Mouse (Mus musculus) hindbrain, postnatal 0 days (tissue): Measurements from ENCODE around the gene Ino80. TPM values are rescaled to one million over a fixed set of nuclear protein-coding genes. Genes with fewer than 3 reads are reported as not detected.
A peak's percentile ranks its signal among the peaks of the same experiment; 100 is the strongest.

Source experiments
- ATAC-seq: fragments of 200-750 bp; cut with Nextera tagmentation; 2 replicates; pipeline ENCODE4 v1.8.0; 2017; ENCODE audit warnings: mild to moderate bottlenecking, moderate TSS enrichment, moderate library complexity
- DNase-seq: peaks from one replicate; pipeline ENCODE4 v3.0.0-alpha.2; 2015; ENCODE audit warnings: low spot score
- H3K27ac ChIP-seq: fragments of 300-500 bp; sonication (generic); 2 replicates; pipeline ENCODE4 v1.5.1; 2014; ENCODE audit warnings: mild to moderate bottlenecking
- H3K27me3 ChIP-seq: fragments of 300-500 bp; sonication (generic); 2 replicates; pipeline ENCODE4 v1.6.1; 2014; ENCODE audit warnings: low read length, mixed read lengths; ENCODE audit not compliant: insufficient read depth
- H3K36me3 ChIP-seq: fragments of 300-500 bp; sonication (generic); 2 replicates; pipeline ENCODE4 v1.6.1; 2014; ENCODE audit warnings: low read length, mixed read lengths; ENCODE audit not compliant: insufficient read depth
- H3K4me1 ChIP-seq: fragments of 300-500 bp; sonication (generic); 2 replicates; pipeline ENCODE4 v1.6.1; 2014; ENCODE audit warnings: antibody characterized with exemption, low read length, mixed read lengths; ENCODE audit not compliant: insufficient read depth
- H3K4me2 ChIP-seq: fragments of 300-500 bp; sonication (generic); 2 replicates; pipeline ENCODE4 v1.6.1; 2014; ENCODE audit warnings: low read depth, mild to moderate bottlenecking, low read length, moderate library complexity, mixed read lengths
- H3K4me3 ChIP-seq: fragments of 300-500 bp; sonication (generic); 2 replicates; pipeline ENCODE4 v1.5.1; 2014; ENCODE audit warnings: low read length
- H3K9ac ChIP-seq: fragments of 300-500 bp; sonication (generic); replicated peaks from 2 replicates; pipeline ENCODE4 v1.6.1; 2014; ENCODE audit warnings: mild to moderate bottlenecking, low read length, moderate library complexity, mixed read lengths
- H3K9me3 ChIP-seq: fragments of 300-500 bp; sonication (generic); 2 replicates; pipeline ENCODE4 v1.6.1; 2016; ENCODE audit warnings: low read length, mixed read lengths
- CTCF ChIP-seq: IDR thresholded peaks from 2 replicates; pipeline ENCODE4 v1.5.1; 2016; ENCODE audit warnings: antibody characterized with exemption, control low read depth, low read depth
- WGBS: fragments of 180-500 bp; shearing (Covaris S2); extraction: QIAGEN DNeasy Blood & Tissue Kit; methylation state at CpG from one replicate; pipeline ENCODE4 v1.1.7; 2014; 5-methylcytosine and 5-hydroxymethylcytosine counted together
- polyA plus RNA-seq: library from polyadenylated mRNA; unstranded; fragments of >200 nt; fragmentation: Nextera tagmentation; extraction: Ambion mirVana; gene quantifications from 2 replicates; pipeline ENCODE4 v1.2.1, GENCODE M21; 2015
- total RNA-seq: library from RNA; depleted of rRNA; stranded (reverse); fragments of >200 nt; gene quantifications from 2 replicates; pipeline ENCODE4 v1.2.3, GENCODE M21; 2014

Ino80 gene
- total and polyA plus RNA-seq, 2 experiments from 2014 or later, result 2.3 to 13.4 TPM

- no peaks in the 10 kb centered on the region for H3K36me3 ChIP-seq
- ATAC-seq, result no peak
- no peak for DNase-seq
- H3K27me3 ChIP-seq, result no peaks in the 10 kb centered on the region
- H3K9me3 ChIP-seq, result no peaks in the 10 kb centered on the region
- H3K4me1 ChIP-seq, result no peaks in the 10 kb centered on the region
- TF ChIP-seq CTCF, result no peak
- no peak overlapping the region for H3K4me2 ChIP-seq
- WGBS, result 96% methylated on average over 5 of the region's 5 CpGs
- no peak overlapping the region for H3K9ac ChIP-seq
- H3K4me3 ChIP-seq, result no peak overlapping the region
- no peak overlapping the region for H3K27ac ChIP-seq
Observed at GRCm38 (mm10) chr2:119463114-119463775, 14.2 kb downstream of the Ino80 start.

DNA sequence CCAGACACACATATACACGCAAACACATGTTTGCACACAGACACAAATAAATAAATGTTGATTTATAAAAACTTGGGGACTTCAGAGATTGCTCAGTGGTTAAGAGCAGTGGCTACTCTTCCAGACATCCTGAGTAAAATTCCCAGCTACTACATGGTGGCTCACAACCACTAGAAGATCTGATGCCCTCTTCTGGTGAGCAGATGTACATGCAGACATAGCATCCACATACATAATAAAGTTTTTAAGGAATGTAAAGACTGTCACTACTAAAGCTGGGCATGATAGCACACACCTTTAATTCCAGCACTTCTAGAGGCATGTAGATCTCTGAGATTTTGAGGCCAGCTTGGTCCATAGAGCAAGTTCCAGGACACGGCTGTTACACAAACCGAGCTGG, 16.5 kb downstream of the Ino80 start:
- Histone ChIP-seq H3K4me2 (no peak overlapping the region), H3K4me3 (no peak overlapping the region), H3K9ac (no peak overlapping the region), H3K9me3 (no peaks in the 10 kb centered on the region), H3K36me3 (peaks cover 5% of the 10 kb centered on the region; the same call in 1 of the 2 replicates), H3K27me3 (no peaks in the 10 kb centered on the region), H3K4me1 (no peaks in the 10 kb centered on the region), H3K27ac (no peak overlapping the region)
- 97% methylated on average over 3 of the region's 3 CpGs for WGBS
- DNase-seq, result no peak
- no peak for ATAC-seq
- TF ChIP-seq CTCF, result peak; percentile 27

DNA sequence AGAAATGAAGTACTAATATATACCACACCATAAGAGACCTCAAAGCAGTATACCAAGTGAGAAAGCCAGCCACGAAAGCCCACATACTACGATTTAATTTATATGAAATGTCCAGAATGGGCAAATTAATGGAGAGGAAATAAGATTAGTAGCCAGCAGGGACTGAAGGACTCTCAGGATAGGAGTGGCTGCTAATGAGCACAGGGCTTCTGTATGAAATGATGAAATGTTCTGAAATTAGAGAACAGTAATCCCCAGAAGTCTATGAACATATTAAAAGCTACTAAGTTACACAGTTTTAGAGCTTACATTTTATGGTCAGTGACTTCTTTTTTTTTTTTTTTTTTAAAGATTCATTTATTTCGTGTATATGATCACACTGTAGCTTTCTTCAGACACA, 22.9 kb downstream of the Ino80 start:
- ATAC-seq, result no peak
- peaks cover 13% of the 10 kb centered on the region for H3K36me3 ChIP-seq

DNA sequence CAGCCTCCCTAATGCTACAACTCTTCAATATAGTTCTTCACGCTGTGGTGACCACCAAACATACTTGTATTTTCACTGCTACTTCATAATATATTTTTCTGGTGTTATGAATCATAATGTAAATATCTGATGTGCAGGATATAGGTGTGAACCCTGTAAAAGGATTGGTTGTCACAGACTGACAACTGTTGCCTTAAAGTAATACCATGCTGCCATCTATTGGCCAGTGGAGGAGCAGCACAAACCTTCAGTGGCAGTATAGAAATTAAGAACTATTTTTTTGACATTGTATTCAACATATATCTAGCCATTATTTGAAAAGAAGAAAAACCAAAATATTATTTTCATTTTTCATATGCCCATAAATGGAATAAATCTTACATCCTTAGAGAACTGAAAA, 40.5 kb downstream of the Ino80 start:
- 0 out of 2 replicates have a peak, but pooled peaks have one; percentile 40 for ATAC-seq
- Histone ChIP-seq H3K27ac (no peak overlapping the region), H3K4me2 (no peak overlapping the region), H3K4me3 (no peak overlapping the region), H3K27me3 (no peaks in the 10 kb centered on the region), H3K9me3 (no peaks in the 10 kb centered on the region), H3K4me1 (no peaks in the 10 kb centered on the region), H3K9ac (no peak overlapping the region), H3K36me3 (peaks cover 32% of the 10 kb centered on the region)
- TF ChIP-seq CTCF, result peak; percentile 78
- peak; percentile 68 for DNase-seq
- 93% methylated on average over 1 of the region's 1 CpGs for WGBS

More for the DNA sequence above, 22.9 kb downstream of the Ino80 start:
- Histone ChIP-seq H3K27me3 (no peaks in the 10 kb centered on the region), H3K4me2 (no peak overlapping the region), H3K9me3 (no peaks in the 10 kb centered on the region), H3K27ac (no peak overlapping the region), H3K4me1 (no peaks in the 10 kb centered on the region), H3K4me3 (no peak overlapping the region), H3K9ac (no peak overlapping the region)
- no peak for DNase-seq
- 90% methylated on average over 3 of the region's 3 CpGs for WGBS
- no peak for TF ChIP-seq CTCF

DNA sequence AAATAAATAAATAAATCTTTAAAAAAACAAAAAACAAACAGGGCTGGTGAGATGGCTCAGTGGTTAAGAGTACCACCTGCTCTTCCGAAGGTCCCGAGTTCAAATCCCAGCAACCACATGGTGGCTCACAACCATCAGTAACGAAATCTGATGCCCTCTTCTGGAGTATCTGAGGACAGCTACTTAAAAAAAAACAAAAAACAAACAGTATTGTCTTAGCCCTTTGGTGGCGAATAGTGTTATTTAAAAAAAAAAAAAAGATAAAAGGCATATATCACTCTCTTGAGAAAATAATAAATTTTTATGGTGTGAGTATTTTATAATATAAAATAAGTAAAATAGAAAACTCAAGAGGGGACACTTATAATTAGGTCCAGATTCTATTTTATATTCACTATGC, 41.0 kb downstream of the Ino80 start:
- Histone ChIP-seq H3K9me3 (no peaks in the 10 kb centered on the region), H3K4me1 (no peaks in the 10 kb centered on the region), H3K27me3 (no peaks in the 10 kb centered on the region), H3K36me3 (peaks cover 29% of the 10 kb centered on the region), H3K4me2 (no peak overlapping the region), H3K9ac (no peak overlapping the region), H3K27ac (no peak overlapping the region), H3K4me3 (no peak overlapping the region)
- TF ChIP-seq CTCF, result 0 out of 2 replicates have a peak, but pooled peaks have one; percentile 9
- WGBS, result 91% methylated on average over 4 of the region's 4 CpGs
- DNase-seq (no peak), ATAC-seq (no peak)

- Histone ChIP-seq H3K4me3 (no peak overlapping the region), H3K27ac (no peak overlapping the region), H3K4me2 (no peak overlapping the region), H3K9me3 (no peaks in the 10 kb centered on the region), H3K4me1 (no peaks in the 10 kb centered on the region), H3K27me3 (no peaks in the 10 kb centered on the region), H3K36me3 (peaks cover 27% of the 10 kb centered on the region; the same call in 1 of the 2 replicates), H3K9ac (no peak overlapping the region)
- WGBS, result 29% methylated on average over 1 of the region's 1 CpGs
- peak; percentile 77 for TF ChIP-seq CTCF
- ATAC-seq (peak; percentile 71; the same call in 1 of the 2 replicates), DNase-seq (peak; percentile 78)
Observed at GRCm38 (mm10) chr2:119413819-119414218, 63.7 kb downstream of the Ino80 start.

DNA sequence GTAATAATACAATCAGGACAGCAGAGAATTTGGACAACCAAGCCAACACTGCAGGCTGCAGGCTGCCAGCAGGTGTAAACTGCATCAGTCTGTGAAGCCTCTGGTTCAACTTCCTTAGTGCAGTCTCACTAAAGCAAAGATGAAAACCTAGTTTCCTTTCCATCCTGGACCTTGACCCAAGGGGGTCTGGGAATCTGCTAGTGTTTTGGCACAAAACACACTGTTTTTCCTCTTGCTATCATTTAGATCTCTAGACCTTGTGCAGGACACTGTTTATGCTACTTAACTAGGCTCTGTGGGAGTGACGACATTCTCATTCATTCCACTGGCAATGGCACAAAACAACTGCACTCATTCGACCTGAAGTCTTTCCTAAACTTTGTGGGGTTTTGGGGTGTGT, 65.8 kb downstream of the Ino80 start:
- ATAC-seq, result no peak
- H3K4me3 ChIP-seq, result no peak overlapping the region
- no peak overlapping the region for H3K27ac ChIP-seq
- H3K9ac ChIP-seq, result no peak overlapping the region
- H3K27me3 ChIP-seq, result no peaks in the 10 kb centered on the region
- 76% methylated on average over 2 of the region's 2 CpGs for WGBS
- no peak for DNase-seq
- H3K9me3 ChIP-seq, result no peaks in the 10 kb centered on the region
- H3K4me2 ChIP-seq, result no peak overlapping the region
- no peak for TF ChIP-seq CTCF
- H3K4me1 ChIP-seq, result no peaks in the 10 kb centered on the region
- peaks cover 19% of the 10 kb centered on the region; the same call in 1 of the 2 replicates for H3K36me3 ChIP-seq
